Mouse (Mus musculus): ENCODE measurements around the gene Odf3l2. TPM values are rescaled to one million over a fixed set of nuclear protein-coding genes. Genes with fewer than 3 reads are reported as not detected.

Gene Odf3l2
- polyA plus RNA-seq, 1 experiment from 2014 or later: not detected

DNA sequence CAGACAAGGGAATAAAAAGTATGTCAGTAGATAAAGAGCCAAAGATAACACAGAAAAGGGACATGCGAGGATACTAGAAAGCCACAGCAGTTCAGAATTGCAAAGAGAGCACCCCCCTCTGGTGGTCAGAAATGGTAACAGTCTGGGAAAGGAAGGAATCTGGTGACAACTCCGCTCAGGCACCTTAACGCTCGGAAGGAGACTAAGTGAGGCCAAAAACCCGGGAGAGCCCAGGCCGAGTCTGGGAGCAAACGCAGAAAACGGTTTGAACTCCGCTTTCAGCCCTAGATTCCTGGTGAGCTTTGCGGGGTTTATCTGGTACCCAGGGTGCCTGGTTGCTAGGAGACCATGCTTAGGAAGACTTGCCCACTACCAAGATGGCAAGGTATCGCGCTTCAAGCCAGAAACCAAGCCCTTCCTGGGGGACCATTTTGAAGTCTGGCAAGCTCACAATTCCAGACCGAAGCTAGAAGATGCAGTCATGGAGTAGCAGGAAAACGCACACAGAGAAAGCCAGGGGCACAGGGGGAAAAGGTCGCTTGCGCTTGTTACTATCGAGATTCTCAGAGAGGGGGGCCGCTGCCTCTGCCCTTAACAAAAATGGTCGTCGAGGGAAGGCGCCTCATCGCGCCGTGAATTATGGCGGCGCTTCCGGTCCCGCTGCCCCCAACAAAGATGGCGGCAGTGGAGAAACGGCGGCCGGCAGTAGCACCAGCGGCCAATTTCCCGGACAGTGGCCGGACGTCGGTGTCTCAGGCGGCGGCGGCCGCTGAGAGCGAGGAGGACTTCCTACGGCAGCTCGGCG lies 23.4 kb upstream of the Odf3l2 start, which contains the start of gene Tpgs1:
Gene Tpgs1, plus strand, starts transcription at position 599 of the 805 bp plus-strand sequence.
- H3K9ac ChIP-seq: peak within 1 kb of the TSS; percentile 86
- peak within 1 kb of the TSS; percentile 91 for H3K4me3 ChIP-seq
- H3K4me1 ChIP-seq: peaks cover 27% of the 10 kb centered on the region
- no peaks in the 10 kb centered on the region for H3K9me3 ChIP-seq
- H3K4me2 ChIP-seq (replicated peaks): peak within 1 kb of the TSS; percentile 93
- ATAC-seq (ENCODE audit: low FRiP score, low read depth): peak; percentile 77
- H3K27ac ChIP-seq: peak within 1 kb of the TSS; percentile 92
- H3K27me3 ChIP-seq (replicated peaks): no peaks in the 10 kb centered on the region
- under 1% methylated on average over 45 of the region's 45 CpGs for WGBS
- 0 out of 2 replicates have a peak, but pooled peaks cover 4% of the 10 kb centered on the region for H3K36me3 ChIP-seq

DNA sequence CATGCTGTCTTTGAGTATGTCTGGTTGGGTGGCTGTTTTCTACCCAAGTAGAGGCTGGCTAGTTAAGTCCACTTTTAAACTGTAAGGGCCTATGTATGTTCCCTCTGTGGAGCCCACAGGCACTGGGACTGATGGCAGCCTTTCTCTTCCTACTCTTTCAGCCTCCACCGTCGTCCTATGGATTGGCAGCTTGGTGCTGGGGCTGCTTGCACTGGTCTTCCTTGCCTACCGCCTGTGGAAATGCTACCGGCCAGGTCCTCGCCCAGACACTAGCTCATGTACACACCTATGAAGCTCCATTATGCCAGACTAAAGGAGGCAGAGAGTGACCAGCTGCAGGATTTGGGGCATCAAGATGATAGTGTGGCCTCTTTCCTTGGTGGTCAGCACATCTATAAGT lies 22.5 kb upstream of the Odf3l2 start:
- Histone ChIP-seq H3K4me2 (replicated peaks) (peak overlapping the region; percentile 93), H3K36me3 (0 out of 2 replicates have a peak, but pooled peaks cover 4% of the 10 kb centered on the region), H3K9ac (no peak overlapping the region), H3K4me3 (no peak overlapping the region), H3K27ac (no peak overlapping the region), H3K27me3 (replicated peaks) (no peaks in the 10 kb centered on the region), H3K4me1 (peaks cover 27% of the 10 kb centered on the region), H3K9me3 (no peaks in the 10 kb centered on the region)
- no peak for ATAC-seq (ENCODE audit: low FRiP score, low read depth)
- WGBS: 85% methylated on average over 5 of the region's 5 CpGs

DNA sequence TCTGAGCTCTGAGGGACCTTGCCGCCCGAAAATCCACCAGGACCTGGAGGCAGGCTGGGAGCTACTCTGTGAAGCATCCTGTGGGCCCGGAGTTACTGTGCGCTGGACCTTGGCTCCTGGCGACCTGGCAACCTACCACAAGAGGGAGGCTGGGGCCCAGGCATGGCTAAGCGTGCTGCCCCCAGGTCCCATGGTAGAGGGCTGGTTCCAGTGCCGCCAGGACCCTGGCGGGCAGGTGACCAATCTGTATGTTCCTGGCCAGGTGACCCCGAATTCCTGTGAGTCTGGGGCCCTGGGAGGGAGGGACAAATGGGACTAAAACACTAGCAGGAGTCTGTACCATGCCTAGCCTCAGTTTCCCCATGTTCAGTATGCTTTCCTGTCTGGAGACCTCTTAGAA lies 21.0 kb upstream of the Odf3l2 start:
- H3K4me3 ChIP-seq: no peak overlapping the region
- no peaks in the 10 kb centered on the region for H3K9me3 ChIP-seq
- peak overlapping the region; percentile 26; the same call in 1 of the 2 replicates for H3K9ac ChIP-seq
- H3K4me2 ChIP-seq (replicated peaks): no peak overlapping the region
- H3K27ac ChIP-seq: no peak overlapping the region
- ATAC-seq (ENCODE audit: low FRiP score, low read depth): no peak
- H3K4me1 ChIP-seq: peaks cover 21% of the 10 kb centered on the region
- H3K36me3 ChIP-seq: no peaks in the 10 kb centered on the region
- H3K27me3 ChIP-seq (replicated peaks): no peaks in the 10 kb centered on the region
- 70% methylated on average over 9 of the region's 9 CpGs for WGBS

DNA sequence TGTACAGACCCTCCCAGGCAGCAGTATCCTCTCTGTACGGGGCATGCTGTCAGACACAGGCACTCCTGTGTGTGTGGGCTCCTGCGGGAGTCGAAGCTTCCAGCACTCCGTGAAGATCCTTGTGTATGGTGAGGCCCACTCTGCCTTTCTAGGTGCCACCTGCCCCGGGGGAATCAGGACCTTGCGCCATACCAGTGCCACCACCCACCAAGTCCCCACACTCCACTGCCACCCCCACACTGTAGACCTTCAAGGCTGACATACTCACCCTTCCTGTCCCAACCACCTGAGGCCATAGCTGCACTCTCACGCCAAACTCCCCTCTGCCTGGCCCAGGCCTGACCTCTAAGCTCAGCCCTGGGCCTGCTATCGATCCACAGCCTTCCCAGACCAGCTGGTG lies 19.5 kb upstream of the Odf3l2 start:
- no peak overlapping the region for H3K27ac ChIP-seq
- H3K9ac ChIP-seq: peak overlapping the region; percentile 21; the same call in 1 of the 2 replicates
- no peaks in the 10 kb centered on the region for H3K36me3 ChIP-seq
- H3K9me3 ChIP-seq: no peaks in the 10 kb centered on the region
- no peak for ATAC-seq (ENCODE audit: low FRiP score, low read depth)
- no peak overlapping the region for H3K4me3 ChIP-seq
- 84% methylated on average over 8 of the region's 8 CpGs for WGBS
- H3K27me3 ChIP-seq (replicated peaks): no peaks in the 10 kb centered on the region
- peaks cover 7% of the 10 kb centered on the region; the same call in 1 of the 2 replicates for H3K4me1 ChIP-seq
- H3K4me2 ChIP-seq (replicated peaks): no peak overlapping the region

DNA sequence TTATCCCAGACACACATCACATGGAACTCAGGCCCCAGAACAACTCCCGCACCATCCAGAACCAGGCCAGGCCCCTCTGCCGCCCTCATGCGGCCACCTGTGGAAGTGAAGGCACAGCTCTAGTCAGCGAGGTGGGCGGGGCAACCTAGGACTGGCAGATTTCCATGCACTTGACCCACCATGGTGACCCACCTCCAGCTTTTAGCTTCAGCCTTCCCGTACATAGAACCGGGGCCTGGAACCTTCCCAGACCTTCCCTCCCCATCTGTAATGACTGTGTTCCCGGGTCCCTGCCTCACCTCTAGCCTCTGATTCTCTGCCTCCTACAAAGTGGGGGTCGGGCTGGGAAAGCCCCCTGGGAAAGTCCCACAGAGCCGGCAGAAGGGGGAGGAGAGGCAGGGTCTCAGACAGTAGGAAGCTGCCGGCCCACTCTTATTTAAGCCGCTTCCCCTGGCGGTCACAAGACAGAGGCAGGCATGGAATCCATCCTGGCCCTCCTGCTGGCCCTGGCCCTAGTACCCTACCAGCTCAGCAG lies 18.7 kb upstream of the Odf3l2 start, which contains the start of gene Madcam1:
Gene Madcam1, plus strand, starts transcription at position 429 of the 535 bp plus-strand sequence.
- 10% methylated on average over 13 of the region's 13 CpGs for WGBS
- no peak within 1 kb of the TSS for H3K27ac ChIP-seq
- H3K4me2 ChIP-seq (replicated peaks): no peak within 1 kb of the TSS
- H3K9ac ChIP-seq: peak within 1 kb of the TSS; percentile 21; the same call in 1 of the 2 replicates
- no peak within 1 kb of the TSS for H3K4me3 ChIP-seq
- no peaks in the 10 kb centered on the region for H3K9me3 ChIP-seq
- no peaks in the 10 kb centered on the region for H3K27me3 ChIP-seq (replicated peaks)
- ATAC-seq (ENCODE audit: low FRiP score, low read depth): 0 out of 2 replicates have a peak, but pooled peaks have one; percentile 14
- H3K36me3 ChIP-seq: no peaks in the 10 kb centered on the region
- peaks cover 6% of the 10 kb centered on the region; the same call in 1 of the 2 replicates for H3K4me1 ChIP-seq

DNA sequence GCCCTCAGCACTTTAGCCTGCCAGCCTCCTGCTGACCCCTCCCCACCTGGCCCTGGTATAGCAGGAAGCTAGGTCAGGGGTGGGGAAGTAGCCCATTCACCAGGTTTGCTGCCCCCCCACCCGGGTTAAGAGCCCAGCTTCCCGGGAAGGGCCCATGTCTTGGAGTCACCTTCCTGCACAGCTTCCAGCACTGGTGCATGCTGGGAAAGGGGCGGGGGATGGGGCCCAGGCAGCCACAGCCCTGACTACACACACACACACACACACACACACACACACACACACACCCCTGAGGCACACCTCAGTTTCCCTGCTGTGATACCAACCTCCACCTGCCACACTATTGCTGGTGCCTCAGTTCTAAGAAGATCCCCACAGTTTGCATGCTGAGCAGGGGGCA lies 16.3 kb upstream of the Odf3l2 start:
- H3K9ac ChIP-seq: no peak overlapping the region
- no peaks in the 10 kb centered on the region for H3K9me3 ChIP-seq
- H3K27me3 ChIP-seq (replicated peaks): no peaks in the 10 kb centered on the region
- ATAC-seq (ENCODE audit: low FRiP score, low read depth): no peak
- H3K36me3 ChIP-seq: no peaks in the 10 kb centered on the region
- no peak overlapping the region for H3K4me3 ChIP-seq
- no peak overlapping the region for H3K27ac ChIP-seq
- H3K4me1 ChIP-seq: no peaks in the 10 kb centered on the region
- H3K4me2 ChIP-seq (replicated peaks): no peak overlapping the region
- WGBS: 52% methylated on average over 3 of the region's 3 CpGs

DNA sequence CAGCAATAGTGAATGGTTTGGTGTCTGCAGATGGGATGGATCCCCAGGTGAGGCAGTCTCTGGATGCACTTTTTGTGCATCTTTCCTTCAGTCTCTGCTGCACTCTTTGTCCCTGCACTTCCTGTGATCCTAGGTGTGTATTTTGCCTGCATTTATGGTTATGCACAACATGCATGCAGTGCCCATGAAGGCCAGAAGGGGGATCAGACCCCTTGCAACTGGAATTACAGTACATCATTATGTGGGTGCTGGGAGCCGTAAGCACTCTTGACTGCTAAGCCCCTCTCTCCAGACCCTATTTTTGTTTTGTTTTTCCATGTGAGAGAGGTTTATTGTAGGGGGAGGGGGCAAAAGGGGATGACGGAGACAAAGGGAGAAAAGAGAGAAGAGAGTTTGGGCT lies 14.8 kb upstream of the Odf3l2 start:
- H3K4me3 ChIP-seq: no peak overlapping the region
- no peak overlapping the region for H3K27ac ChIP-seq
- no peak overlapping the region for H3K4me2 ChIP-seq (replicated peaks)
- no peaks in the 10 kb centered on the region for H3K9me3 ChIP-seq
- ATAC-seq (ENCODE audit: low FRiP score, low read depth): no peak
- no peaks in the 10 kb centered on the region for H3K36me3 ChIP-seq
- H3K4me1 ChIP-seq: peaks cover under 1% of the 10 kb centered on the region; the same call in 1 of the 2 replicates
- 83% methylated on average over 2 of the region's 2 CpGs for WGBS
- H3K9ac ChIP-seq: no peak overlapping the region
- no peaks in the 10 kb centered on the region for H3K27me3 ChIP-seq (replicated peaks)

DNA sequence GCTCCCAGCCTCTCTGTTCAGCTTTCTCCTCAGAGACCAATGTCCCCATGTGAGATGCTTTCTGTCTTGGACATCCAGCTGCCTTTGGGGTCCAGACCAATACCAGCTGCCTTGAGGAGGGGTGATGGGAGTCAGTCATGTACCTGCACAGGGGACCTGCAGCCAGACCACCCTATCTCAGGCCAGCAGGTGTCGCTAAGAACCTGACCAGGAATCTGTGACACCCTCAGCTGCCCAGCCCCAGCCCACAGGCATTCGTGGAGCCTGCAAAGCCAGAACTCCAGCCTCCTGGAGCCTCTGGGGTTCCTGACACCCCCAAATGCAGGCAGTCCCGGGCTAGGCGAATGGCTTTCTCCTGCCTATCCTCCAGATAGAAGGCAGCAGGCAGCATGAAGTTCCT lies 13.3 kb upstream of the Odf3l2 start:
- 14% methylated on average over 4 of the region's 4 CpGs for WGBS
- Histone ChIP-seq H3K4me1 (peaks cover 4% of the 10 kb centered on the region; the same call in 1 of the 2 replicates), H3K27ac (no peak overlapping the region), H3K9me3 (no peaks in the 10 kb centered on the region), H3K9ac (no peak overlapping the region), H3K36me3 (no peaks in the 10 kb centered on the region), H3K4me3 (no peak overlapping the region), H3K4me2 (replicated peaks) (no peak overlapping the region), H3K27me3 (replicated peaks) (no peaks in the 10 kb centered on the region)
- no peak for ATAC-seq (ENCODE audit: low FRiP score, low read depth)

DNA sequence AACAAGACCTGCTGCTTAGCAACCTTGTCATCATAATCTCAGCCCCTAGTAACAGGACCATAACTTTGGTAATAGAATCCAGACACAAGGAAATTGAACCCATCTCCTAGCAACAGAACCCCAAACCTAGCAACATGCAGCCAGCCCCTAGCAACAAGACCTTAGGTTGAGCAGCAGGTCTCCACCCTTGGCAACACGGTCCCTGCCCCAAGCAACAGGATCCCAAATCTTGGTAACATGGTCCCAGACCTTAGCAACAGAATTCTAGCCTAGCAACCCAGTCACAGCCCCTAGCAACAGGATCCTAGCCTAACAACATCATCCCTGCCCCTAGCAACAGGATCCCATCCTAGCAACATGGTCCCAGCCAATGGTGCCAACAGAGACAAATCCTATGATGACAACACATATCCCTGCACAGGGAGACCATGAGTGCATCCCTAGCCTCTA lies 9.4 kb upstream of the Odf3l2 start:
- ATAC-seq (ENCODE audit: low FRiP score, low read depth): peak; percentile 70
- H3K4me2 ChIP-seq (replicated peaks): no peak overlapping the region
- WGBS: 19% methylated on average over 1 of the region's 1 CpGs
- no peak overlapping the region for H3K27ac ChIP-seq
- H3K4me3 ChIP-seq: no peak overlapping the region
- H3K27me3 ChIP-seq (replicated peaks): no peaks in the 10 kb centered on the region
- no peaks in the 10 kb centered on the region for H3K9me3 ChIP-seq
- no peak overlapping the region for H3K9ac ChIP-seq
- peaks cover 4% of the 10 kb centered on the region; the same call in 1 of the 2 replicates for H3K4me1 ChIP-seq
- no peaks in the 10 kb centered on the region for H3K36me3 ChIP-seq

DNA sequence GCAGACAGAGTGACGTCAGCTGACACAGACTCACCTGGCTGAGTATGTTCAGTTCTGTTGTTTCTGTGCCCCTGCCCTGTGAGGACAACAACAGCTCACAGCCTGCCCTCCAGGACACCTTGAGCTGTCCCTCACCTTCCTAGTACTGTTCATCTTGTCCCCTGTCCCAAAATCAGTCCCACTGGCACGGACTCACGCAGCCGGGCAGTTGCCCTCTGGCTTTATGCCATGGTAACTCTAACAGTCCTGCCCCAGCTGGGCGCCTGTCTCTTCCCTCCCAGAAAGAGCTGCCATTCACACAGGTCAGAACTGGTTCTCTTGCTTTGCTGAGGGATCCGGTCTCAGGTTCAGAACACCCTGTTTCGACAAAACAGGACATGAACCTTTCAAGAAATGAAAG lies 7.3 kb upstream of the Odf3l2 start:
- H3K27me3 ChIP-seq (replicated peaks): no peaks in the 10 kb centered on the region
- no peak for ATAC-seq (ENCODE audit: low FRiP score, low read depth)
- 89% methylated on average over 7 of the region's 7 CpGs for WGBS
- H3K9ac ChIP-seq: no peak overlapping the region
- H3K36me3 ChIP-seq: no peaks in the 10 kb centered on the region
- H3K9me3 ChIP-seq: no peaks in the 10 kb centered on the region
- no peak overlapping the region for H3K4me2 ChIP-seq (replicated peaks)
- no peak overlapping the region for H3K27ac ChIP-seq
- no peak overlapping the region for H3K4me3 ChIP-seq
- H3K4me1 ChIP-seq: peaks cover 4% of the 10 kb centered on the region; the same call in 1 of the 2 replicates

DNA sequence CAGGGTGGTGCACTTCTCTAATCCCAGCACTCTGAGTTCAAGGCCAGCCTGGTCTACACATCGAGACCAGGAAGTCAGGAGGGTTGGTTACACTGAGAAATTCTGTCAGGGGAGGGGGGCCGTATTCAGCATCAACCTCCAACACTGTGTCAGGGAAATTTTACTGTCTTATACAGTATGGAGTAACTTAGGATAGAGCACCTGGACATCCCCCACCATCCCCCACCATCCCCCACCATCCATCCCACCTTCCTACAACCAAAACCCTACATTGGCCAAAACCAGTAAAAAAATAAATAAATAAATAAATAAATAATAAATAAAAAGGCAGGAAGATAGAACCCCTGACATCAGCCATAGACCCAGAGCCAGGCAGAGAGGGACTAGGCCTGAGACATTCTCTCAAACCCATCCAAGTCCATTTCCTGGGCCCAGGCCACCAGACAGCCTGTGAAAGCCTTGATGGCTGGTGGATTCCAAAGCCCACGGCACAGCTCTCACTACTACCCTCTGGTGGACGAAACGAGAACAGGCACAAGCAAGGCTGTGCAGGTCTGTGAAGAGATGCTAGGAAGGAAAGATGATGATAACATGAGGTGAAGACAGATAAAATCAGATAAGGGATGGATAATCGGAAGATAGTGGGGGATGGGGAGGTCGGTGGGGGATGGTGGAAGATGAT lies 3.7 kb upstream of the Odf3l2 start:
- Histone ChIP-seq H3K4me2 (replicated peaks) (no peak overlapping the region), H3K4me1 (no peaks in the 10 kb centered on the region), H3K9me3 (no peaks in the 10 kb centered on the region), H3K9ac (no peak overlapping the region), H3K27me3 (replicated peaks) (no peaks in the 10 kb centered on the region), H3K36me3 (no peaks in the 10 kb centered on the region), H3K4me3 (no peak overlapping the region), H3K27ac (no peak overlapping the region)
- 29% methylated on average over 7 of the region's 7 CpGs for WGBS
- peak; percentile 71; the same call in 1 of the 2 replicates for ATAC-seq (ENCODE audit: low FRiP score, low read depth)

Data from neural tube, embryonic 12.5 days (tissue).